Mouse (Mus musculus): ENCODE data around the gene Nppa. TPM values are rescaled to one million over a fixed set of nuclear protein-coding genes. Genes with fewer than 3 reads are reported as not detected.

The Nppa gene
- total and polyA plus RNA-seq, 3 experiments = 1,237 to 4,474 (median 1,820) TPM

DNA sequence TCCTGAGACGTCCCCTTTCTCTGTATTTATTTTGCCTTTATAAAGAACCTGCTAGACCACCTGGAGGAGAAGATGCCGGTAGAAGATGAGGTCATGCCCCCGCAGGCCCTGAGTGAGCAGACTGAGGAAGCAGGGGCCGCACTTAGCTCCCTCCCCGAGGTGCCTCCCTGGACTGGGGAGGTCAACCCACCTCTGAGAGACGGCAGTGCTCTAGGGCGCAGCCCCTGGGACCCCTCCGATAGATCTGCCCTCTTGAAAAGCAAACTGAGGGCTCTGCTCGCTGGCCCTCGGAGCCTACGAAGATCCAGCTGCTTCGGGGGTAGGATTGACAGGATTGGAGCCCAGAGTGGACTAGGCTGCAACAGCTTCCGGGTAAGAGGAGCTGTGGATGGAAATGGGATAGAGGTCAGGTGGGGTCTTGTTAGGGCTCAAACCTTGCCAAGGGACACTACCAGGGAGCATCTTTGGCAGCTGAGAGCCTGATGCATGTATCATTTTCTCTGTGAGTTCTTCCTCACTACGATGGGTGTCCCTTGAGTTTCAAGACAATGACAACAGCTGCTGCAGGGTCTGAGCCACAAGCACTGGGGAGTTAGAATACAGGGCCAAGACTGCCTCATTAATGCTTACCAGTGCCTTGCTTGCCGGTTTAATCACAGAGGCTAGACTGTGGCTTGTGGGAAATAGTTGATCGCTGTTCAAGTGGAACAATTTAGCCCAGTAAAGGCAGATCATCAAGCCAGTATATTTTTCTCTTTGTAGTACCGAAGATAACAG is 679 bp downstream of the Nppa start:
- TF ChIP-seq POLR2A (IDR thresholded peaks at IDR 0.05; ENCODE audit: insufficient read depth, low read depth, low read length) = 0 out of 2 replicates have a peak, but pooled peaks have one; percentile 37
- no peak for TF ChIP-seq EP300 (IDR thresholded peaks at IDR 0.05; ENCODE audit: insufficient read depth, low read depth, low read length)
- no peak for TF ChIP-seq CTCF (IDR thresholded peaks at IDR 0.05)
- H3K79me2 ChIP-seq (replicated peaks; ENCODE audit: control insufficient read depth, insufficient read depth, low read length) = no peaks in the 10 kb centered on the region
- WGBS = 76% methylated on average over 17 of the region's 17 CpGs
- H3K27ac ChIP-seq = peak overlapping the region; percentile 36
- intact Hi-C loops (cut with DNase I) = no loop called here
- H3K36me3 ChIP-seq (ENCODE audit: control insufficient read depth, insufficient read depth, low read length) = no peaks in the 10 kb centered on the region
- H3K4me3 ChIP-seq = no peak overlapping the region
- H3K27me3 ChIP-seq (ENCODE audit: control insufficient read depth, insufficient read depth, low read length) = no peaks in the 10 kb centered on the region
- H3K4me1 ChIP-seq (ENCODE audit: control insufficient read depth, insufficient read depth, low read length) = peaks cover 2% of the 10 kb centered on the region; the same call in 1 of the 2 replicates
- H3K9ac ChIP-seq (ENCODE audit: low read depth, low read length) = no peak overlapping the region
- DNase-seq = no peak

DNA sequence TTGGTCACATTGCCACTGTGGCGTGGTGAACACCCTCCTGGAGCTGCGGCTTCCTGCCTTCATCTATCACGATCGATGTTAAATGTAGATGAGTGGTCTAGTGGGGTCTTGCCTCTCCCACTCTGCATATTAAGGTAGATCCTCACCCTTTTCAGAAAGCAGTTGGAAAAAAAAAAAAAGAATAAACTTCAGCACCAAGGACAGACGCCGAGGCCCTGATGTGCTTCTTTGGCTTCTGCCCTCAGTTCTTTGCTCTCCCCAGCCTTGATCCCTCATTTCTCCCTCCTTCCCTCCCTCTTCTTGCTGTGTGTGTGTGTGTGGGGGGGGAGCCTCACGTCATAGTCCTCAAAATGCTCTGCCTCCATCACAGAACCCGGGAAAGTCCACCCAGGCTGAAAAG is 1.3 kb downstream of the Nppa start:
- Histone ChIP-seq H3K79me2 (replicated peaks; ENCODE audit: control insufficient read depth, insufficient read depth, low read length) (no peaks in the 10 kb centered on the region), H3K9ac (ENCODE audit: low read depth, low read length) (no peak overlapping the region), H3K4me1 (ENCODE audit: control insufficient read depth, insufficient read depth, low read length) (peaks cover 2% of the 10 kb centered on the region; the same call in 1 of the 2 replicates), H3K36me3 (ENCODE audit: control insufficient read depth, insufficient read depth, low read length) (no peaks in the 10 kb centered on the region), H3K27ac (peak overlapping the region; percentile 36; the same call in 1 of the 2 replicates), H3K27me3 (ENCODE audit: control insufficient read depth, insufficient read depth, low read length) (no peaks in the 10 kb centered on the region), H3K4me3 (no peak overlapping the region)
- intact Hi-C loops (cut with DNase I) = no loop called here
- WGBS = 48% methylated on average over 8 of the region's 8 CpGs
- no peak for DNase-seq
- TF ChIP-seq EP300 (IDR thresholded peaks at IDR 0.05; ENCODE audit: insufficient read depth, low read depth, low read length) (no peak), CTCF (IDR thresholded peaks at IDR 0.05) (no peak), POLR2A (IDR thresholded peaks at IDR 0.05; ENCODE audit: insufficient read depth, low read depth, low read length) (no peak; the same call in 1 of the 2 replicates)

GRCm38 (mm10) chr4:148004361-148004760 is 3.8 kb downstream of the Nppa start:
- intact Hi-C loops (cut with DNase I) = no loop called here
- no peaks in the 10 kb centered on the region for H3K79me2 ChIP-seq (replicated peaks; ENCODE audit: control insufficient read depth, insufficient read depth, low read length)
- H3K36me3 ChIP-seq (ENCODE audit: control insufficient read depth, insufficient read depth, low read length) = no peaks in the 10 kb centered on the region
- no peak overlapping the region for H3K9ac ChIP-seq (ENCODE audit: low read depth, low read length)
- no peak for TF ChIP-seq CTCF (IDR thresholded peaks at IDR 0.05)
- TF ChIP-seq POLR2A (IDR thresholded peaks at IDR 0.05; ENCODE audit: insufficient read depth, low read depth, low read length) = no peak; the same call in 1 of the 2 replicates
- TF ChIP-seq EP300 (IDR thresholded peaks at IDR 0.05; ENCODE audit: insufficient read depth, low read depth, low read length) = no peak
- H3K4me3 ChIP-seq = no peak overlapping the region
- DNase-seq = peak in 1 of 2 experiments; percentile 29
- no peaks in the 10 kb centered on the region for H3K27me3 ChIP-seq (ENCODE audit: control insufficient read depth, insufficient read depth, low read length)
- peaks cover 2% of the 10 kb centered on the region; the same call in 1 of the 2 replicates for H3K4me1 ChIP-seq (ENCODE audit: control insufficient read depth, insufficient read depth, low read length)
- 66% methylated on average over 7 of the region's 7 CpGs for WGBS
- peak overlapping the region; percentile 26; the same call in 1 of the 2 replicates for H3K27ac ChIP-seq

DNA sequence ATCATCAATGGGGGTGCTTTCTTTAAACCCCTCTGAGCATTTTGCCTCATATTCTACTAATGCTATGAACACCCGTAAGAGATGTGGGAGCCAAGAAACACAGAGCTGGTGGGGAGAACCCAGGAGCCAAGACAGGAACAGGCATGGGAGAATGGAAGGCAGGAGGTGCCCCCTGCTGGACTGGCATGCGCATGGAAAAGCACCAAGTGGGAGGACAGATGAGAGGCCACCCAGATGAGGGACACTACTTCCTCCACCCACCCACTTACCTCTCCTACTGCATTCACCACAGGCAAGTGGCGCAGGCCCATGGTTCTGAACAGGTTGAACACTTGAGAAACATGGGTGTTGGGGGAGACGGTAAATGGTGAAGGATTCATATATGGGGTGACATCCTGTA is 7.9 kb downstream of the Nppa start:
- Histone ChIP-seq H3K4me3 (no peak overlapping the region), H3K79me2 (replicated peaks; ENCODE audit: control insufficient read depth, insufficient read depth, low read length) (no peaks in the 10 kb centered on the region), H3K4me1 (ENCODE audit: control insufficient read depth, insufficient read depth, low read length) (no peaks in the 10 kb centered on the region), H3K27me3 (ENCODE audit: control insufficient read depth, insufficient read depth, low read length) (no peaks in the 10 kb centered on the region), H3K36me3 (ENCODE audit: control insufficient read depth, insufficient read depth, low read length) (no peaks in the 10 kb centered on the region), H3K27ac (no peak overlapping the region), H3K9ac (ENCODE audit: low read depth, low read length) (no peak overlapping the region)
- 69% methylated on average over 4 of the region's 4 CpGs for WGBS
- TF ChIP-seq POLR2A (IDR thresholded peaks at IDR 0.05; ENCODE audit: insufficient read depth, low read depth, low read length) = no peak
- TF ChIP-seq EP300 (IDR thresholded peaks at IDR 0.05; ENCODE audit: insufficient read depth, low read depth, low read length) = peak; percentile 52; the same call in 1 of the 2 replicates
- TF ChIP-seq CTCF (IDR thresholded peaks at IDR 0.05) = peak; percentile 83
- intact Hi-C loops (cut with DNase I) = loop anchor here (1.0 to 5.0 kb wide), 2 partner anchors 48 to 196 kb away; no protein-coding TSS in a partner anchor
- peak; percentile 54 to 69 for DNase-seq

DNA sequence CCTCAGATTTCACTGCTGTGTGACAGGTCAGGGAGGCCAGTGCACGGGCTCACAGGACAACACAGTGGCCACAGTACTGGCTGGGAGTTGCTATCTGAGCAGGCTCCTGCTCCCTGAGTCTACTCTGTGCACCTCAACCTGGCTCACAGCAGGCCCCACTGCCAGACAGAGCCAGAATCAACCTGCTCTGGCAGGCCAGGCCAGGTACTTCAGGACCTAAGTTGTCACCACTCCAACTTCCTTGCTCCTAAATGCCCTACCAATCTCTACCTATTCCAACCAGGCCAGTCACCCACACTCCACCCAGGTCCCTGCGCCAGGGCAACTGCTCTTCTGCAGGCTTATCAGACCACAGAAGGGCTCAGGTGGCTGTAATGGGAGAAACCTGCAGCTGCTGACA is 9.1 kb downstream of the Nppa start:
- intact Hi-C loops (cut with DNase I) = loop anchor here (5.0 kb wide), 1 partner anchor 197 kb away; no protein-coding TSS in a partner anchor
- Histone ChIP-seq H3K27ac (no peak overlapping the region), H3K36me3 (ENCODE audit: control insufficient read depth, insufficient read depth, low read length) (no peaks in the 10 kb centered on the region), H3K4me1 (ENCODE audit: control insufficient read depth, insufficient read depth, low read length) (no peaks in the 10 kb centered on the region), H3K9ac (ENCODE audit: low read depth, low read length) (no peak overlapping the region), H3K27me3 (ENCODE audit: control insufficient read depth, insufficient read depth, low read length) (no peaks in the 10 kb centered on the region), H3K4me3 (no peak overlapping the region), H3K79me2 (replicated peaks; ENCODE audit: control insufficient read depth, insufficient read depth, low read length) (no peaks in the 10 kb centered on the region)
- 92% methylated on average over 2 of the region's 2 CpGs for WGBS
- TF ChIP-seq EP300 (IDR thresholded peaks at IDR 0.05; ENCODE audit: insufficient read depth, low read depth, low read length) (no peak), CTCF (IDR thresholded peaks at IDR 0.05) (no peak), POLR2A (IDR thresholded peaks at IDR 0.05; ENCODE audit: insufficient read depth, low read depth, low read length) (no peak)
- no peak for DNase-seq

DNA sequence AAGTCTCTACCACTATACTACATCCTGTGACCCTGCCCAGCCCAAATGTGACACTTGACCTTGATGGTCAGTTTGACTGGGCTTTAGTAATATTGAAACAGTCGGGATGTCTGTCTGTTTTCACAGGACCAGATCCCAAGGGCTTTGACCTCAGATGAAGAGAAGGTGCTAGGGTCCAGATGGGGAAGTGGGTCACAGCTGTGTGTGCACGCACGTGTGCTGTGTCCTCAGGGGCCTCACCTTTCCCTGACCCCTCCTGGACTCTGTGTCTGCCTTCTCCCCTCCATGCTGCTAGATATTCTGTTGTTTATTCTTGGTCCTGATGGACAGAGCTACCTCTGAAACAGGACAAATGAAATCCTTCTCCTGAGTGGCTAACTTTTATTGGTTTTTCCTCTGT is 10.8 kb downstream of the Nppa start:
- intact Hi-C loops (cut with DNase I) = no loop called here
- no peak overlapping the region for H3K9ac ChIP-seq (ENCODE audit: low read depth, low read length)
- no peaks in the 10 kb centered on the region for H3K36me3 ChIP-seq (ENCODE audit: control insufficient read depth, insufficient read depth, low read length)
- no peak overlapping the region for H3K27ac ChIP-seq
- 65% methylated on average over 3 of the region's 3 CpGs for WGBS
- no peaks in the 10 kb centered on the region for H3K27me3 ChIP-seq (ENCODE audit: control insufficient read depth, insufficient read depth, low read length)
- H3K4me1 ChIP-seq (ENCODE audit: control insufficient read depth, insufficient read depth, low read length) = no peaks in the 10 kb centered on the region
- no peak overlapping the region for H3K4me3 ChIP-seq
- no peaks in the 10 kb centered on the region for H3K79me2 ChIP-seq (replicated peaks; ENCODE audit: control insufficient read depth, insufficient read depth, low read length)
- no peak for TF ChIP-seq CTCF (IDR thresholded peaks at IDR 0.05)
- TF ChIP-seq EP300 (IDR thresholded peaks at IDR 0.05; ENCODE audit: insufficient read depth, low read depth, low read length) = no peak
- TF ChIP-seq POLR2A (IDR thresholded peaks at IDR 0.05; ENCODE audit: insufficient read depth, low read depth, low read length) = no peak
- no peak for DNase-seq
